Mouse (Mus musculus): ENCODE results near the gene Vmn1r119. TPM values are rescaled to one million over a fixed set of nuclear protein-coding genes. Genes with fewer than 3 reads are reported as not detected.
"Not testable (repeated sequence)": the region's sequence is repeated elsewhere in the genome, so short reads cannot be mapped to it uniquely, and the experiment has no call there.

Vmn1r119 gene
- total RNA-seq (2021): not detected
- long read RNA-seq: 0 reads

- not testable (repeated sequence) for DNase-seq (ENCODE audit: low spot score in 2 of 2)
These were observed at the start of gene Vmn1r119 for GRCm38 (mm10) chr7:21012355-21012754. Gene Vmn1r119 (minus strand): TSS chr7:21012455.

- DNase-seq (ENCODE audit: low spot score in 2 of 2): not testable (repeated sequence)
These were observed 41.4 kb upstream of the Vmn1r119 start, which contains the start of gene Vmn1r120 for GRCm38 (mm10) chr7:21053684-21054083. Gene Vmn1r120 (minus strand): TSS chr7:21053784.

Other genes with a start within 250 kb of the Vmn1r119 start
- gene Vmn1r112, start 241.3 kb downstream of the Vmn1r119 start, total RNA-seq (2021): not detected
- not detected for gene Vmn1r113, start 225.2 kb downstream of the Vmn1r119 start, total RNA-seq (2021)
- not detected for gene Vmn1r114, start 200.3 kb downstream of the Vmn1r119 start, total RNA-seq (2021)
- not detected for gene Vmn1r115, start 167.5 kb downstream of the Vmn1r119 start, total RNA-seq (2021)
- gene Vmn1r116, start 140.2 kb downstream of the Vmn1r119 start, total RNA-seq (2021): not detected
- not detected for gene Vmn1r117, start 128.3 kb downstream of the Vmn1r119 start, total RNA-seq (2021)
- not detected for gene Vmn1r118, start 100.1 kb downstream of the Vmn1r119 start, total RNA-seq (2021)
- gene Vmn1r120, start 41.3 kb upstream of the Vmn1r119 start, total RNA-seq (2021): not detected
- gene Vmn1r121, start 86.1 kb upstream of the Vmn1r119 start, total RNA-seq (2021): not detected
- gene Vmn1r122, start 121.7 kb upstream of the Vmn1r119 start, total RNA-seq (2021): not detected
- not detected for gene Vmn1r123, start 149.7 kb upstream of the Vmn1r119 start, total RNA-seq (2021)
- gene Gm5157, start 178.0 kb upstream of the Vmn1r119 start, total RNA-seq (2021): not detected
- not detected for gene Vmn1r124, start 248.2 kb upstream of the Vmn1r119 start, total RNA-seq (2021)

Data from layer of hippocampus, adult 18-20 months (tissue).